Mouse (Mus musculus) c-Kit-positive CD71-negative TER-119-negative erythroid progenitor cells, embryonic 14.5 days (primary cell): ENCODE measurements around the gene Hectd2.

Source experiments
- DNase-seq: peaks from one replicate; pipeline ENCODE4 v3.0.0-alpha.2; 2013; ENCODE audit warnings: low read depth

Hectd2 gene

DNA sequence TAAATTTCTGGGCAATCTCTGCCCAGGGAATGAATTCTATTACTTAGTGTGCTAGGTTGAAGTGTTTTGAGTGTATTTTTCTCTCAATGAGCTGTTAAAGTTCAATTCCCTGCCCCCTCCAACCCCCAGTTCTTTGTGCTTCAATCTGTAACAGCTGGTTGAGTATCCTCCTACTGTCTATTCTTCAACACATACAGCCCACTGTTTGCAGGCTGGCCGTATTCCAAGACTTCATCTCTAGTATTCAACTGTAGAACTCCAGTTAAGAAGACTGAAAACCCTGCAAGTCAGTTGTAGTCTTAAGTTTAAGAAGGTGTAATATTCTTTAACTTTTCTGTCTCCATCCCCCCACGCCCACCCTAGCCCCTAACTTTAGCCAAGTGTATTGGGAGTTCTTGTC is 10.0 kb downstream of the Hectd2 start:
- DNase-seq, result no peak

DNA sequence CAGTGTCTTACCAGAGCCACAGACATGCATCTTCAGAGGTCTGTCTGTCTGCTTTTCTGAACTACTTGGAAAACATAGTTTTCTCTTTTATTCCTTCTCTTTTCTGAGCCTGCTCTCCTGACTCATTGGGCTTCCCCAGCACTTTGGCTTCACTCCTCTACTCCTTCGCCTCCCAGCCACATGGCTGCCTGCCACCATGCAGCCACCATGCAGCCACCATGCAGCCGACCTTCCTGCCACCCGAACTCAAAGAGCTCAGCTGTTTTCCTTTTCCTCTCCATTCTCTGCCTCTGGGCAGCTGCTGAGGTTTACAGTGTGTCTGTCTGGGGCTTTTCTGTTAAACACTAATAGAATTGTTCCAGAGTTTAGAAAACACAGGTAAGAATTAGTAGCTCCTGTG is 19.5 kb downstream of the Hectd2 start:
- DNase-seq, result no peak

GRCm38 (mm10) chr19:36575159-36575558 is 20.7 kb downstream of the Hectd2 start:
- no peak for DNase-seq

GRCm38 (mm10) chr19:36580874-36581273 is 26.4 kb downstream of the Hectd2 start:
- DNase-seq, result no peak

- DNase-seq, result no peak
These were observed 27.7 kb downstream of the Hectd2 start for GRCm38 (mm10) chr19:36582116-36582515.

DNA sequence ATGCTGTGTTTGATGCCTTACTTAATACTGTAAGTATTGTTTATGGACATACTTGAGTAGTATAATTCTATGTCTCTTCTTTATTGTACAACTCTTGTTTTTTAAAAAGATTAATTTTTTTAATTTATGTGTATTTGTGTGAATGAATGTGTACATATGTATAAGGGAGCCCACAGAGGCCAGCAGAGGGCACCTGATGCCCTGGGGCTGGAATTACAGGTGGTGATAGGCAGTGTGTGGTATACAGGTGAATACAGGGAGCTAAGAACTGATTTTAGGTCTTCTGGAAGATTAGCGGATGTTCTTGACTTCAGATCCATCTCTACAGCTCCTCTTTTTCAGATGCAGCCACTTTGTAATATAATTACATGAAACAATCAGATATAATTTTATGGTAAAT is 31.1 kb downstream of the Hectd2 start:
- no peak for DNase-seq

DNA sequence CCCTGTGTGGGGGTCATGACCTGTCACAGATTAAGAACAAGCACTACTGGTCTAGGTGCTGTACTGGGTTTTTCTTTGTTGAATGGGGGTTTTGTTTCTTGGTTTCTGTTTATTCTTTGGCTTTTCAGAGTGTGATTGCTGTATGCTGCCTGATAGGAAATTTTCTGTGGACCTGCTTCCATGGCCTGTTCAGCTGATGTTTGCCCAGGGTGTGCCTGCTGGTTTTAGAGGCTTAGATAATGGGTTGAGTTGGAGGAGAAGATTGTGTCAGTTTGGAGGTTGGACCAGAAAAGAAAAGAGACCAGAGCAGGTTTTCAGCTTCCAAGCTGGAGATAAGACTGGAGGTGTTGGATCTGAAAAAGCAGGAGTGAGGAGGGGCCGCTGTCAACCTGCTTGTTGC is 40.0 kb downstream of the Hectd2 start:
- DNase-seq, result no peak

GRCm38 (mm10) chr19:36601869-36602268 is 47.4 kb downstream of the Hectd2 start:
- no peak for DNase-seq

- DNase-seq, result no peak
These were observed 48.3 kb downstream of the Hectd2 start for GRCm38 (mm10) chr19:36602535-36603312.

GRCm38 (mm10) chr19:36606270-36606669 is 51.8 kb downstream of the Hectd2 start:
- no peak for DNase-seq

DNA sequence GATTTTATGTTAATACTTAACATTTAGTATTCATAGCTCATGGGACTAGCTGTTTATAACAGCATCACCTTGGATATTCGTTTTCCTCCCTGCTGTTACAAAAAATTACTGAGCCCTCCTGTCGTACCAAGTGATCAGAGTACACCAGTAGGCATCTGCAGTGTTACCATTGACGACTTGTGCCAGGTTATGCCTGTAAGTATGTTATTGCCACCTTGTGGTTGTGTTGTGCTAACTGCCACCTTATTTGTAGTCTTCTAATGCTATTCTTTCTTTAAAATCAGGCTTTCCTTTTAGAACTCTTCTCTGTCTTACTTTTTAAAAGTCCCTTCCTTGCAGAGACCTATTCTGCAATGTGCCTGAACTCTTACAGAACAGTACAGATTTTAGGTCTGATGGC is 54.8 kb downstream of the Hectd2 start:
- DNase-seq, result no peak

DNA sequence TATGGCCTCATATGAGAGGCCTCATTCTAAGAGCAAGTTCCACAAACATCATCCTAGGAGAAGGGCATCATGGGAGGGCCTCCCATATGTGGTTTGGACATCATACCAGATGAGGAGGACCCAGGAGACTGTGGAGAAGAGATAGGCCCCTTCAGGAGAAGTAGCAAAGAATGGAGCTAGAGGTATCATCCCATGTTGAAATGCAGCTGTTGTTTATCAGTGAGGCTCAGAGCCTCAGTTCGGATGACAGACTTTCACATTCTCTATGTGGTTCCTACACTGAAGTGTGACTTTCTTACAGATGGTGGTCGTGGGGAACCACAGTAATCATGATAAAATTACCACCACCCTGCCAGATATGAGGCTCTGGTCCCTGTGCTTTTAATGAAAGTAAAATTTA is 55.9 kb downstream of the Hectd2 start:
- DNase-seq, result no peak

DNA sequence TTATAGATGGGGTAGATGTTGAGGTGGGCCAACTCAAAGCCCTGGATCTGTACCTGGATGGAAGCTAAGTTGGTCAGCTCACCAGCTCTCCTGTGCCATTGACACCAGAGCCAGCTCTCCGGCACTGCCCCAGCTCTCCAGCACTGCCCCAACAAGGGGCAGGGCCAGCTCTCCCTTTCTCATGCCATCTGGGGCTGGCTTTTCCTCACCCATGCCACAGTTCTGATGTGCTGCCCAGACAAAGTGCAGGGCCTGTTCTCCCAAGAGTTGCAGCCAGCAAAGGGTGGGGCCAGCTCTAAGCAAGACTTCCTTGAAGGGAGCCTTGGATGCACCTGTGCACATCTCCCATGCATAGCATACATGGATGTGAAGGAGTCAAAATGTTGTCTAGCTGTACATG is 71.5 kb downstream of the Hectd2 start:
- no peak for DNase-seq

- no peak for DNase-seq
These were observed 72.4 kb downstream of the Hectd2 start for GRCm38 (mm10) chr19:36626881-36627280.

- DNase-seq, result no peak
These were observed 75.0 kb downstream of the Hectd2 start for GRCm38 (mm10) chr19:36629394-36629910.

DNA sequence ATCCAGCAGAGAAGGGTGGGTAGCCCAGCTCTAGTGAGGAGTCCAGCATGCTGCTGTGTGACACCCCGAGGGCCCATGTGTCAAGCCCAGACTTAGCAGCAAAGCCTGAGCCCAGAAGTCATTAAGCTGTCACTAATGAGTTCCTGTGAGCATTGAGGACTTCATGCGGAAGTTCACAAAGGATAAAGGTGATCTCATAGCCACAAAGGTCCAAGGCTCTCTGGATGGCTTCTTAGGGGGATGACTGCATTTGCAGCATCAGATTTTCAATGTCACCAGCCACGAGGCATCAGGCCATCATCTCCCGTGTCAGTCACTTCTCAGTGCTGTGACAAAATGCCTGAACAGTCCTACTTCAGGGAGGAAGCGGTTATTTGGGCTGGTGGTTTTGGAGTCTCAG is 75.9 kb downstream of the Hectd2 start:
- no peak for DNase-seq

DNA sequence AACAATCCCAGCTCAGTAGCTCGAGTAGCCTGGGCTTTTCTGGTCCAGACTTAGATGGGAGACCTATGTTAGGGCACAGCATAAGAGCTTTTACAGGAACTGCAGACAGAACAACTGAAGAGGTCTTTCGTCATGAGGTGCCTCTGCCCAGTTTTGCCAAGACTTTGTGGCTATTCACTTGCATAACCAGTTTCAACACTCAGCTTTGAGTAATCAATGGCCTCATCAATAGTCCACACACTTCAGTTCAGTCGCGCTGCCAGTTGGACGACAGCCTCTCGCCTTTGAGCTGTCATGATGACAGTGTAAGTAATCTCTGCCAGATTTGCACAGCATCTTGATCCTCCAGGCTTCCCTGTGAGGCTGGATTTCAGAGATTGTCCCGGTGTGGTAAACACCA is 80.3 kb downstream of the Hectd2 start:
- DNase-seq, result no peak

DNA sequence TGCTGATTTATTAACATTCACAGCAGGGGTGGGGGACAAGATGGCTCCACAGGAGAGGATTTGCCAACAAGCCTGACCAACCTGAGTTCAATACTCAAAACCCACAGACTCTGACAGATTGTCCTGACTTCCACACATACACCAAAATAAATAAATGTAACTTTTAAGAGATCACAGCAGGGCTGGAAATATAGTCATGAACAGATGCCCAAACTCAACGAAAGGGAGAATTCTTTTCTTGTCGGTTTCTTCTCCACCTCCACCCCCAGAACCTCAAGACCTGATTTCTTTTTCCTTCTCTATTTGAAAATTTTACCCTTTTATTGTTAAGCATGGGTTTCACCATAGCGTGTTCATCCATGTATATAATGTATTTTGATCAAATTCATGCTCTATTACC is 82.8 kb downstream of the Hectd2 start:
- no peak for DNase-seq

DNA sequence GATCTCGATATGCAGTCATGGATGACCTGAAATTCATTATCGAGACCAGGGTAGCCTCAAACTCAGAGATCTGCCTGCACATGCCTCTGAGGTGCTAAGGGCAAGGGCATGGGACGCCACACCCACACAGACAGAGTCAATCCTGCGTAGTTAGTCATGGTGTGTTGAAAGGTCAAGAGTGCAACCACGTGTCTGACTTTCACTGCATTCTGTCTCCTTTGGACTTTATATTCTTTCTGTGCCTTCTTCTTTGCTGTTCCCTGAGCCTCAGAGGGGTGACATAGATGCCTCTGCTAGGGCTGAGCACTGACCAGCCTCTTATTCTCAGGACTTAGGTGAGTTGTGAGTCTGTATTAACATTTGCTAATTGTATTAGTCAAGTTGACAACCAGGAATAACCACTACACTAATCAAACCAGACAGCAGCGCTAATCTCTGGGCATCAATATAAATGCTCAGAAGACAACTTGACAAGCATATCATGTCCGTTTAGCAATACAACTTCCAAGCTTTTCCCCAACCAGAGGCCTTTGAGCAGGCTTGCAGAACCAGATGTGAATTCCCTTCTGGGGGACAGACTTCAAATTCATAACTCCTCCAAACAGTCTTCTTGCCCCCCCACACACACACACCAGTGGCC is 83.6 kb downstream of the Hectd2 start:
- DNase-seq, result no peak

GRCm38 (mm10) chr19:36639072-36639471 is 84.6 kb downstream of the Hectd2 start:
- no peak for DNase-seq

- DNase-seq, result no peak
These were observed 86.7 kb downstream of the Hectd2 start for GRCm38 (mm10) chr19:36641128-36641527.

DNA sequence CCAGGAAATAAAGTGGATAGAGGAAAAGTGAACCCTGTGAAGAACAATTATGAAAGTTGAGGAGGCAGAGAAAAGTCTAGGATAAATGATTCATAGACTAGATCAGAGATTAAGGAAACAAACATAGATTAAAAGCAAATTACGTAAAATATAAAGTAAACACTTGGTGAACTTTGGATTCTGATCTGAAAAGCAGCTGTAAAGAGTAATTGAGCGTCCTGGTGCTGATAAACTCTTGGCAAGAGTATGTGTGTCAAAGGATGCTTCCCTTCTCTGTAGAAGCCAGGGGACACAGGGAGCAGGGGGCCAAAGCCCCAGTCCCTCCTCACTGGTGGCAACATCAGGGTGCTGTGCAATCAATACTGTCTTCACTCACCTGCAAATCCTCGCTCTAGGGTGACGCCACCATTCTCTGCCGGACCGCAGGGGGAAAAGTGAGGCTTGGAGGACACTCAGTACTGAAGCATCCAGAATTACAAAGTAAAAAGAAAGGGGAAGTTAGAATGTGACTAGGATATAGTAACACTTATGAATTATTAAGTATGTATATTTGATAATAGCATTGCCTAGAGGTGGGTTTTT is 91.0 kb downstream of the Hectd2 start:
- DNase-seq, result no peak

GRCm38 (mm10) chr19:36646132-36646828 is 91.8 kb downstream of the Hectd2 start:
- DNase-seq, result no peak
